Mouse (Mus musculus) inflammation-experienced regulatory T-cells, adult 6 months (primary cell): ENCODE results near the gene Gm44503. TPM values are rescaled to one million over a fixed set of nuclear protein-coding genes. Genes with fewer than 3 reads are reported as not detected.

Experiments
- ATAC-seq: one replicate; pipeline ENCODE4 v1.8.0; 2017
- polyA plus RNA-seq, 3 experiments: library from polyadenylated mRNA; unstranded; fragments of 100-300 nt; shearing (Covaris generic); gene quantifications; one replicate each; pipeline ENCODE4 v1.2.1; 2017

Gene Gm44503
- polyA plus RNA-seq, 3 experiments from 2014 or later = not detected

- ATAC-seq = no peak
These were observed 71.8 kb downstream of the Gm44503 start for GRCm38 (mm10) chr9:73030443-73030842.

- ATAC-seq = no peak
These were observed 72.8 kb downstream of the Gm44503 start for GRCm38 (mm10) chr9:73031421-73031820.

DNA sequence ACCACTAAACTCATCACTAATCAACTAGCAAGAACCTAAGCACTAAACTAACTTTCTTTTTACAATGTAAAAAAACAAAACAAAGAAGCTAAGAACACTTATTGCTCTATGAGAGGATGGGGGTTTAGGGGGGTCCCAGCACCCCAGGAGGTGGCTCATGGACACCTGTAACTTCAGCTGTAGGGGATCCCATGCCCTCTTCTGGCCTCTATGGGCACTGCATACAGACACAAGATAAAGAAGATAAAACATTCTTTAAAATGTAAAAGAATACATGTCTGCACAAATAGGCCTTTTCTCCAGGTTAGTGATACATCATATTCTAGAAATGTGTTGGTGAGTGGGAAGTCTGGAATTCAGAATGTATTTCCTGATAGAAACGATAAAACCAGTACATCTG lies 74.8 kb downstream of the Gm44503 start:
- no peak for ATAC-seq

DNA sequence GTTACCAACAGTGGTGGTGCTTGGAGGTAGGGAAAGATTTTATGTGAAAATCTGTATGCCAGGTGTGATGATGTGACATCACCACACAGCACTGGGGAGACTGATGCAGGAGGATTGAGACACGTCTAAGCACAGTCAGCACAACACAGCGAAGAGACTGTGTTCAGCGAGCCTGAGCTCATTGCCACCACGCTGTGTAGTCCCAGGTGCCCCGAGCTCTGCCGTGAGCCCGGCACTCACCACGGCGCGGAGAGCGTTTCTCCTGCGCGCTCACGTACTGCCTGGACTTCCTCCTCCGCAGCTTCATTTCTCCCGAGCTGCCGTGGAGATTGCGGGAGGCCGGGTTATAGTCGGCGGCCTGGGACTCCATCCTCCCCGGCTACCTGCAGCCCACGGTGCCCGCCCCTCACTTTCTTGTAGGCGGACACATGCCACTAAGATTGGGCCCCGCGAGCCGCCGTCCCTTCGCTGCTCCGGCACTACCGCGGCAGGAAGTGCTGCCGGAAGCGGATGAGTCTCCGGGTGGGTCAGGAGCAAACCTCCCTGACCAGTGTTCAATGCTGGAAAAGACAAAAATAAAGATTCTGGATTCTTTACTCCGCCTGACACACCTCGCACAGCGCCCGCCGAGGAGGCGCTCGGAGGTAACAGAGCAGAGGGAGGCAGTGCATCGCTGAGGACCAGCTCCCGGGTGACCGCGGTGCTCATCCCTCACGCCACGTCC lies 80.7 kb downstream of the Gm44503 start:
- ATAC-seq = peak; percentile 72

DNA sequence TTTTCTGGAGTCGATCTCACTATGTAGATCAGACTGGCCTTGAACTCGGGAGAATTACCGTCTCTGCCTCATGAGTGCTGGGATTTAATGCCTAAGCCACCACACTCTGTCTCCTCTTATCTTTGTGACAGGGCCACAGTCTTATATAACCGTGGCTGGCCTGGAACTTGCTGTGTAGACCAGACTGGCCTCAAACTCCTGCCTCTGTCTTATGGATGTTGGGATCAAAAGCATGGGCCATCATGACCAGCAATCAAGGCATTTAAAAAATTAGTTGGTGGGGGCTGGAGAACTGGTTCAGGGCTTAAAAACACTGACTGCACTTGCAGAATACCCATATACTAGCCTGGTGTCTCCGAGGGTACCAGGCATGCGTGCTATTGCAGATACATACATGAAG lies 81.4 kb downstream of the Gm44503 start, which contains the start of gene Pigb:
Pigb (minus strand) TSS at position 299 of the 400 bp plus-strand sequence.
- ATAC-seq = no peak

GRCm38 (mm10) chr9:73044146-73045079 lies 85.8 kb downstream of the Gm44503 start, which contains the start of gene Rab27a:
Gene Rab27a, plus strand, starts transcription at chr9:73044854.
- ATAC-seq = peak; percentile 76

DNA sequence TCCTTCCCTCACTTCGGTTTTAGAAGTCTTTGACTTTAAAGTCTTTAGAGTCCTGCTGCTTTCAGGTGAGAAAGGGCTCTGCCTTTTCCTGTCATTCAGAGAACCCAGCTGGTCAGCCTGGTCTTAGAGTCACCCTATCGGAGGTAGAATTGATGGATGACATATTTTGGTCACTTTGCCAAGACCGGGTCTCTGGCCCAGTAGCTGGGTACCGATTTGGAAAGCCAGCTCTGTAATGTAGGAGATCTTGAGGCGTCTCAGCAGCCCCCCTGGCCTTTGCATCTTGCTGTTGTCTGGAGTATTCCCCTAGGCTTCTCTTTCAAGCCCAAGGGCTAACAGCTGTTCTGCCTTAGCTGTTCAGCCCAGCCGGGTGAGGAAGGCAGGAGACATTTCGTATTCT lies 86.6 kb downstream of the Gm44503 start:
- no peak for ATAC-seq

- no peak for ATAC-seq
These were observed 87.1 kb downstream of the Gm44503 start for GRCm38 (mm10) chr9:73045711-73046110.

- no peak for ATAC-seq
These were observed 89.3 kb downstream of the Gm44503 start for GRCm38 (mm10) chr9:73047906-73048305.

DNA sequence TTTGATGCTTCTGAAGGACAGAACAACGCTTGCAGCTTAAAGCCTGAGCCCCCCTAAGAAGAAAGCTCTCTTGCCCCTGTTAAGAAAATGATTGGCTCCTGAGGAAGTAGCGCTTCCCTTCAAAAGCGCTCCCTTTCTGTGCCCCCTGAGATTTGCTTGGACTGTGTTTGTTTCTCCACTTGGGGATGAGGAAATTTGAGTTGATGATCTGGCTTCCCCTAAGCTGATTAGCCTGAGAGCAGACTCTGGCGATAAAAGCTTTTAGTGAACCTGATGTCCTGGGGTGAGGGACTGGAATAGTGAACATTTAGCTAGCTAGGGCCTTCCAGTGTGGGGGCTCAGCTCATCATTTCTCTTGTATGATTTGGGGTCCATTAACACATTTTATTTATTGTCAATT lies 90.3 kb downstream of the Gm44503 start:
- no peak for ATAC-seq

- no peak for ATAC-seq
These were observed 91.2 kb downstream of the Gm44503 start for GRCm38 (mm10) chr9:73049833-73050232.

GRCm38 (mm10) chr9:73050606-73051005 lies 92.0 kb downstream of the Gm44503 start:
- ATAC-seq = no peak

- ATAC-seq = peak; percentile 69
These were observed 96.8 kb downstream of the Gm44503 start for GRCm38 (mm10) chr9:73055441-73055911.

DNA sequence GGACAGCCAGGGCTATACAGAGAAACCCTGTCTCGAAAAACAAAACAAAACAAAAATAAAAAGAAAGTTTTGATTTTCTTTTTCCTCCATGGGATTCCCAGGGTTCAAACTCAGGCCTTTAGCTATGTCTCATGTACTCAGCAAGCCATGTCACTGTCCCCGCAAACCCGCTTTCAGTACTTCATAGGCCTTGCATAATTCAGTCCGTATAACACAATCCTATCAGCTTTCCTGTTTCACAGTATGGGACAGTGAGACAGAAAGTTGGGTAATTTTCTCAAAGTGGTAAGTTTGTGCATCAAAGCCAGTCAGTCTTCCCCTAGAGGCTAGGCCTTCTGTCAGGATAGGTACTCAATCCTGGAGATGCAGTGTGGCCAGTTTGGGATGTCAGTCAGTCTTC lies 100.6 kb downstream of the Gm44503 start:
- ATAC-seq = no peak

GRCm38 (mm10) chr9:73063621-73064290 lies 105.1 kb downstream of the Gm44503 start:
- ATAC-seq = no peak

Other genes starting within 250 kb of the Gm44503 start
- gene Prtg, start 152.0 kb upstream of the Gm44503 start, polyA plus RNA-seq = under 1 TPM in 1 of 3 experiments, not detected in 2; 0.26 TPM
- not detected for gene Pygo1, start 33.2 kb upstream of the Gm44503 start, polyA plus RNA-seq
- gene Dyx1c1, start 67 bp upstream of the Gm44503 start, polyA plus RNA-seq = 1 to 10 TPM; 3.8 to 5.0 (median 4.1) TPM
- gene Ccpg1os, start 26.5 kb downstream of the Gm44503 start, polyA plus RNA-seq = 10 to 100 TPM in 1 of 3 experiments, 1 to 10 TPM in 2; 5.6 to 12.9 (median 8.4) TPM
- gene Ccpg1, start 26.6 kb downstream of the Gm44503 start, polyA plus RNA-seq = 10 to 100 TPM; 71.4 to 95.7 (median 89.4) TPM
- gene Pigb, start 81.5 kb downstream of the Gm44503 start, polyA plus RNA-seq = 10 to 100 TPM; 12.0 to 19.6 (median 15.1) TPM
- gene Rab27a, start 86.0 kb downstream of the Gm44503 start, polyA plus RNA-seq = 10 to 100 TPM; 36.2 to 83.0 (median 39.9) TPM
- gene Khdc3, start 143.0 kb downstream of the Gm44503 start, polyA plus RNA-seq = under 1 TPM in 1 of 3 experiments, not detected in 2; 0.28 TPM
- gene Gm20509, start 143.6 kb downstream of the Gm44503 start, polyA plus RNA-seq = not detected
- 10 to 100 TPM; 81.9 to 88.8 (median 83.1) TPM for gene Rsl24d1, start 154.6 kb downstream of the Gm44503 start, polyA plus RNA-seq